Mouse (Mus musculus) cerebellum, adult 2 months (tissue): Measurements from ENCODE around the gene Serpina3b.

ENCODE experiments used
- CTCF ChIP-seq: fragments of 200-500 bp; IDR thresholded peaks from 2 replicates; pipeline ENCODE4 v1.5.1; 2011; ENCODE audit warnings: low read depth, mild to moderate bottlenecking, control low read depth, low read length, moderate library complexity, borderline replicate concordance; ENCODE audit not compliant: insufficient read depth
- POLR2A ChIP-seq: fragments of 200-500 bp; IDR thresholded peaks from 2 replicates; pipeline ENCODE4 v1.6.1; 2011; ENCODE audit warnings: low read length, control low read depth, borderline replicate concordance; ENCODE audit not compliant: insufficient read depth

DNA sequence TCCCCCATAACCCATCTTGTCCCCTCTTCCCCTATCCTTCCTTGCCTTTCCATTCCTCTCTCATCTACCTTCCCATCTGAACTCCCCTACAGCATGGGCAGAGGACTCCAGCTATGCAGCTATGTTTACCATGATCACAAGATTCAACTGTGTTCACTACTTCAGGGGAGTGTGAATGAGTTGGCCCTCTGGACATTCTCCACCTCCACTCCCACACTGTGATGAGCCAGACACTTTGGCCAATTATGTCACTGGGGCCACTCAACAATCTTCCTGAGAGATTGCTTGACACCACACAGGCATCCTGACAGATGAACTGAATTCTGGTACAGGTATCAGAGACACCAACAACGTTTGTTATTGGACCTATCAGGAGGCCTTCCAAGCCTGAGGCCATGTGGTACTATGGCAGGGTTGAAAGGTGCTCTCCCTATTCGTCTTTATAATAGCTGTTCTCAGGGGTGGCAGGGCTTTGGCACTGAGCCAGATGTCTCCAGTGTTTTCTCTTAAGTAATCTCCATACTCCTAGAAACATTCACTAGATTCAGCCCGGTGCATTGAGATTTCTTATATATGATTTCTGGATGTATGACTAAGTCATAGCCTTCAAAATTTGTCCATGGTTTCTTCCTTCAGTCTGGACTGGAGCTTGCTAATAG is 12.7 kb upstream of the Serpina3b start:
- no peak for TF ChIP-seq CTCF
- TF ChIP-seq POLR2A: no peak
